Comparison of ENCODE assay signal across 9 mouse cellular contexts in genomic region chr15:98928598-98929240, GRCm38 (mm10). TPM values are rescaled to one million over a fixed set of nuclear protein-coding genes. Genes with fewer than 3 reads are reported as not detected.
A peak's percentile ranks its signal among the peaks of the same experiment; 100 is the strongest.
DNase-seq lines count a peak whose midpoint lies in the region; ATAC-seq and TF ChIP-seq lines count a peak whose summit lies in the region.
"Had no signal": no experiment of that assay in that cellular context is flagged by ENCODE, and none has a peak within 500 bp of the region (broad histone marks: within the 10 kb centered on the region; RNA-seq: fewer than 3 reads in every experiment).

No protein-coding gene starts in this region.

- 13% methylated on average over 13 of the region's 13 CpGs for WGBS in heart, embryonic 13.5 days
- 11% methylated on average over 13 of the region's 13 CpGs for WGBS in kidney, embryonic 15.5 days
- 16% methylated on average over 13 of the region's 13 CpGs for WGBS in liver, adult 2 months

- DNase-seq in CH12.LX (ENCODE audit: extremely low read depth) = peak; percentile 71
- DNase-seq in adrenal gland, postnatal 36 days = peak; percentile 75 to 84
- peak; percentile 94 for DNase-seq in liver, adult 2 months (ENCODE audit: extremely low read depth, low read depth, low spot score)
- DNase-seq in testis, postnatal 10 days (ENCODE audit: low spot score) = peak; percentile 77

- ATAC-seq in erythroid progenitor cell, adult 5-6 weeks (replicated peaks; ENCODE audit: low FRiP score, poor library complexity, severe bottlenecking) = peak; percentile 55; the same call in 1 of the 2 replicates
- ATAC-seq in heart, embryonic 13.5 days (ENCODE audit: extremely low read depth, insufficient number of reproducible peaks, low FRiP score, low TSS enrichment) = no peak
- ATAC-seq in kidney, embryonic 15.5 days (replicated peaks; ENCODE audit: low FRiP score) = peak; percentile 72

- H3K27ac ChIP-seq in CH12.LX (ENCODE audit: insufficient read depth, low read depth) = no peak overlapping the region
- peak overlapping the region; percentile 50; the same call in 1 of the 2 replicates for H3K27ac ChIP-seq in heart, embryonic 13.5 days (replicated peaks)
- H3K27ac ChIP-seq in kidney, embryonic 15.5 days = peak overlapping the region; percentile 49
- no peak overlapping the region for H3K27ac ChIP-seq in liver, adult 2 months (replicated peaks; ENCODE audit: insufficient read depth, low read depth, low read length)
- H3K27ac ChIP-seq: embryonic facial prominence, embryonic 12.5 days had no signal

- H3K9ac ChIP-seq in CH12.LX (ENCODE audit: insufficient read depth, low read depth) = no peak overlapping the region
- H3K9ac ChIP-seq in heart, embryonic 13.5 days = 0 out of 2 replicates have a peak overlapping the region, but pooled peaks have one; percentile 54
- no peak overlapping the region for H3K9ac ChIP-seq in kidney, embryonic 15.5 days
- H3K9ac ChIP-seq in liver, adult 2 months (ENCODE audit: low read depth, low read length) = no peak overlapping the region
- H3K9ac ChIP-seq: embryonic facial prominence, embryonic 12.5 days had no signal

- peak in 1 of 2 experiments; percentile 81; a peak in 3 of 4 replicates for TF ChIP-seq CTCF in CH12.LX (conservative IDR thresholded peaks at IDR 0.05 in 1 of 2, IDR thresholded peaks at IDR 0.05 in 1 of 2; ENCODE audit: low read depth in 2 of 2, low read length in 2 of 2)
- TF ChIP-seq CTCF in liver, adult 2 months (IDR thresholded peaks at IDR 0.05; ENCODE audit: low read depth, low read length) = peak; percentile 80

- H3K27me3 ChIP-seq in CH12.LX (replicated peaks) = no peaks in the 10 kb centered on the region
- no peaks in the 10 kb centered on the region for H3K27me3 ChIP-seq in heart, embryonic 13.5 days (replicated peaks)
- no peaks in the 10 kb centered on the region for H3K27me3 ChIP-seq in kidney, embryonic 15.5 days
- H3K27me3 ChIP-seq in liver, adult 2 months (ENCODE audit: control insufficient read depth, insufficient read depth, low read length) = no peaks in the 10 kb centered on the region
- H3K27me3 ChIP-seq in myocyte (ENCODE audit: control insufficient read depth, insufficient read depth, insufficient read length) = no peaks in the 10 kb centered on the region
- H3K27me3 ChIP-seq: embryonic facial prominence, embryonic 12.5 days had no signal

- no peak overlapping the region for H3ac ChIP-seq in myocyte (ENCODE audit: control insufficient read depth, insufficient read length)

- H3K4me3 ChIP-seq in CH12.LX (replicated peaks in 1 of 3; ENCODE audit: low read depth in 2 of 3, low read length in 2 of 3, poor library complexity in 1 of 3) = no peak overlapping the region
- H3K4me3 ChIP-seq in heart, embryonic 13.5 days = no peak overlapping the region
- peak overlapping the region; percentile 8; the same call in 1 of the 2 replicates for H3K4me3 ChIP-seq in kidney, embryonic 15.5 days (replicated peaks)
- H3K4me3 ChIP-seq in liver, adult 2 months (ENCODE audit: insufficient read depth, low read depth, low read length) = no peak overlapping the region
- no peak overlapping the region for H3K4me3 ChIP-seq in myocyte
- H3K4me3 ChIP-seq: embryonic facial prominence, embryonic 12.5 days had no signal

- H3K4me2 ChIP-seq in CH12.LX (ENCODE audit: insufficient read depth, low read depth, poor library complexity, severe bottlenecking) = peak overlapping the region; percentile 3; the same call in 1 of the 2 replicates
- H3K4me2 ChIP-seq in heart, embryonic 13.5 days = peak overlapping the region; percentile 38
- peak overlapping the region; percentile 30; the same call in 1 of the 2 replicates for H3K4me2 ChIP-seq in kidney, embryonic 15.5 days
- peak overlapping the region; percentile 68 for H3K4me2 ChIP-seq in myocyte (ENCODE audit: low read depth)
- H3K4me2 ChIP-seq: embryonic facial prominence, embryonic 12.5 days had no signal

- TF ChIP-seq EP300 in CH12.LX (IDR thresholded peaks at IDR 0.05; ENCODE audit: low read length) = 0 out of 2 replicates have a peak, but pooled peaks have one; percentile 19

- dilution Hi-C loops in CH12.LX (cut with MboI; ENCODE audit: extremely low pct_ligation_motif_present, extremely low pct_unique_long_range_greater_than_20kb, low sequenced_read_pairs) = no loop called here

- peaks cover 15 to 26% of the 10 kb centered on the region in 2 experiments for H3K36me3 ChIP-seq in CH12.LX (replicated peaks in 1 of 2; ENCODE audit: control insufficient read depth in 1 of 2, insufficient read depth in 1 of 2, low read length in 1 of 2)
- H3K36me3 ChIP-seq in heart, embryonic 13.5 days = peaks cover 22% of the 10 kb centered on the region
- peaks cover 12% of the 10 kb centered on the region for H3K36me3 ChIP-seq in kidney, embryonic 15.5 days
- no peaks in the 10 kb centered on the region for H3K36me3 ChIP-seq in liver, adult 2 months (ENCODE audit: control insufficient read depth, insufficient read depth, low read length)
- peaks cover 18% of the 10 kb centered on the region for H3K36me3 ChIP-seq in myocyte (ENCODE audit: control insufficient read depth, insufficient read depth)

- peaks cover 2 to 28% of the 10 kb centered on the region in 2 experiments for H3K4me1 ChIP-seq in CH12.LX (ENCODE audit: control insufficient read depth in 1 of 2, insufficient read depth in 2 of 2)
- peaks cover 26% of the 10 kb centered on the region for H3K4me1 ChIP-seq in heart, embryonic 13.5 days
- H3K4me1 ChIP-seq in kidney, embryonic 15.5 days = peaks cover 16% of the 10 kb centered on the region
- H3K4me1 ChIP-seq in liver, adult 2 months (ENCODE audit: control insufficient read depth, insufficient read depth, low read length) = peaks cover 8% of the 10 kb centered on the region; the same call in 1 of the 2 replicates

- in situ Hi-C loops in CH12.LX (cut with MboI; ENCODE audit: low pct_ligation_motif_present, low pct_unique_long_range_greater_than_20kb, low sequenced_read_pairs) = loop anchor here (10.0 to 25.0 kb wide), 3 partner anchors 1266 to 1434 kb away; no protein-coding TSS in a partner anchor

- peaks cover 3% of the 10 kb centered on the region for H3K9me3 ChIP-seq in CH12.LX (replicated peaks; ENCODE audit: low read length)
- H3K9me3 ChIP-seq in heart, embryonic 13.5 days = no peaks in the 10 kb centered on the region
- H3K9me3 ChIP-seq in kidney, embryonic 15.5 days (replicated peaks) = no peaks in the 10 kb centered on the region
- H3K9me3 ChIP-seq: embryonic facial prominence, embryonic 12.5 days had no signal

- peak; percentile 82 for TF ChIP-seq RAD21 in CH12.LX (IDR thresholded peaks at IDR 0.05; ENCODE audit: low read depth, low read length)

- TF ChIP-seq POLR2A in CH12.LX (IDR thresholded peaks at IDR 0.05; ENCODE audit: low read depth, low read length) (no peak), myocyte (IDR thresholded peaks at IDR 0.05; ENCODE audit: insufficient read length, low read depth) (no peak)
- no peak for TF ChIP-seq POLR2A in liver, adult 2 months (IDR thresholded peaks at IDR 0.05; ENCODE audit: extremely low read depth, insufficient read depth, low read length)

- H3K79me2 ChIP-seq in CH12.LX (replicated peaks; ENCODE audit: control insufficient read depth, extremely low read depth, insufficient read depth, poor library complexity, severe bottlenecking) = peaks cover 8% of the 10 kb centered on the region
- no peaks in the 10 kb centered on the region for H3K79me2 ChIP-seq in liver, adult 2 months (ENCODE audit: control insufficient read depth, insufficient read depth, low read length)
- peaks cover 17% of the 10 kb centered on the region for H3K79me2 ChIP-seq in myocyte (ENCODE audit: control insufficient read depth, insufficient read depth)

RNA-seq across cellular contexts. Expression of gene Tuba1b, which starts 5.6 kb away (rescaled TPM):
- total RNA-seq in CH12.LX (2012; rRNA removed) (1,149 and 1,670 TPM in 2 replicates), CH12.LX (2014; rRNA removed) (2,803 and 2,960 TPM in 2 replicates)
- polyA plus RNA-seq in CH12.LX (2012; ENCODE audit: insufficient read length, low read depth) (2,789 and 2,851 TPM in 2 replicates), myocyte (2012; fragmentation: generic; extraction: Trizol) (2,204 TPM)
- 100 to 1,000 TPM; 252 to 276 TPM for total RNA-seq in adrenal gland, postnatal 36 days (2021)
- total RNA-seq in erythroid progenitor cell, adult 5-6 weeks (2015; ENCODE audit: low replicate concordance) = 2,503 and 2,754 TPM in 2 replicates
- total RNA-seq in erythroid progenitor cell, adult 5-6 weeks (2017; ENCODE audit: low replicate concordance) = 632 and 670 TPM in 2 replicates
- 1,584 and 1,655 TPM in 2 replicates for polyA plus RNA-seq in heart, embryonic 13.5 days (2015; fragmentation: Nextera tagmentation; extraction: Ambion mirVana)
- 1,698 and 1,797 TPM in 2 replicates for polyA plus RNA-seq in kidney, embryonic 15.5 days (2015; fragmentation: Nextera tagmentation; extraction: Ambion mirVana)
- 49.9 and 99.4 TPM in 2 replicates for total RNA-seq in liver, adult 2 months (2014; rRNA removed)
- 151 and 183 TPM in 2 replicates for polyA plus RNA-seq in liver, adult 2 months (2012; rRNA removed)

RNA-seq across cellular contexts. Expression of gene Lmbr1l, which starts 10.7 kb away (rescaled TPM):
- total RNA-seq in CH12.LX (2012; rRNA removed) = 19.7 and 23.4 TPM in 2 replicates
- 27.5 and 30.4 TPM in 2 replicates for total RNA-seq in CH12.LX (2014; rRNA removed)
- polyA plus RNA-seq in CH12.LX (2012; ENCODE audit: insufficient read length, low read depth) = 22.4 and 27.9 TPM in 2 replicates
- 10 to 100 TPM; 14.0 to 15.5 TPM for total RNA-seq in adrenal gland, postnatal 36 days (2021)
- total RNA-seq in erythroid progenitor cell, adult 5-6 weeks (2015; ENCODE audit: low replicate concordance) = 7.9 and 15.1 TPM in 2 replicates
- 9.0 and 12.1 TPM in 2 replicates for total RNA-seq in erythroid progenitor cell, adult 5-6 weeks (2017; ENCODE audit: low replicate concordance)
- 13.5 and 15.0 TPM in 2 replicates for polyA plus RNA-seq in heart, embryonic 13.5 days (2015; fragmentation: Nextera tagmentation; extraction: Ambion mirVana)
- polyA plus RNA-seq in kidney, embryonic 15.5 days (2015; fragmentation: Nextera tagmentation; extraction: Ambion mirVana) = 16.4 and 17.6 TPM in 2 replicates
- total RNA-seq in liver, adult 2 months (2014; rRNA removed) = 24.3 and 28.8 TPM in 2 replicates
- 21.3 and 32.4 TPM in 2 replicates for polyA plus RNA-seq in liver, adult 2 months (2012; rRNA removed)
- 33.4 TPM for polyA plus RNA-seq in myocyte (2012; fragmentation: generic; extraction: Trizol)

RNA-seq across cellular contexts. Expression of gene Gm49450, which starts 24.6 kb away (rescaled TPM):
- 0.38 TPM in 1 of 2 replicates, not detected in the other for total RNA-seq in CH12.LX (2012; rRNA removed)
- 0.81 and 4.7 TPM in 2 replicates for total RNA-seq in CH12.LX (2014; rRNA removed)
- polyA plus RNA-seq in CH12.LX (2012; ENCODE audit: insufficient read length, low read depth) = 125 TPM in 1 of 2 replicates, not detected in the other
- not detected for total RNA-seq in adrenal gland, postnatal 36 days (2021)
- total RNA-seq in erythroid progenitor cell, adult 5-6 weeks (2015; ENCODE audit: low replicate concordance) = not detected in 2 replicates
- total RNA-seq in erythroid progenitor cell, adult 5-6 weeks (2017; ENCODE audit: low replicate concordance) = not detected in 2 replicates
- polyA plus RNA-seq in heart, embryonic 13.5 days (2015; fragmentation: Nextera tagmentation; extraction: Ambion mirVana) = not detected in 2 replicates
- not detected in 2 replicates for polyA plus RNA-seq in kidney, embryonic 15.5 days (2015; fragmentation: Nextera tagmentation; extraction: Ambion mirVana)
- not detected in 2 replicates for total RNA-seq in liver, adult 2 months (2014; rRNA removed)
- 2.9 and 3.1 TPM in 2 replicates for polyA plus RNA-seq in liver, adult 2 months (2012; rRNA removed)
- polyA plus RNA-seq in myocyte (2012; fragmentation: generic; extraction: Trizol) = 0.84 TPM
- polyA plus RNA-seq: embryonic facial prominence, embryonic 12.5 days had no signal

RNA-seq across cellular contexts. Expression of gene Tuba1a, which starts 24.8 kb away (rescaled TPM):
- total RNA-seq in CH12.LX (2012; rRNA removed) = 153 and 181 TPM in 2 replicates
- 438 and 533 TPM in 2 replicates for total RNA-seq in CH12.LX (2014; rRNA removed)
- 254 and 283 TPM in 2 replicates for polyA plus RNA-seq in CH12.LX (2012; ENCODE audit: insufficient read length, low read depth)
- total RNA-seq in adrenal gland, postnatal 36 days (2021) = 100 to 1,000 TPM in 1 of 2 experiments, 10 to 100 TPM in 1; 87.9 to 123 TPM
- 6.5 and 38.1 TPM in 2 replicates for total RNA-seq in erythroid progenitor cell, adult 5-6 weeks (2015; ENCODE audit: low replicate concordance)
- 5.9 and 9.6 TPM in 2 replicates for total RNA-seq in erythroid progenitor cell, adult 5-6 weeks (2017; ENCODE audit: low replicate concordance)
- polyA plus RNA-seq in heart, embryonic 13.5 days (2015; fragmentation: Nextera tagmentation; extraction: Ambion mirVana) = 1,012 and 1,030 TPM in 2 replicates
- polyA plus RNA-seq in kidney, embryonic 15.5 days (2015; fragmentation: Nextera tagmentation; extraction: Ambion mirVana) = 854 and 1,029 TPM in 2 replicates
- total RNA-seq in liver, adult 2 months (2014; rRNA removed) = 8.4 and 12.9 TPM in 2 replicates
- 10.7 and 13.7 TPM in 2 replicates for polyA plus RNA-seq in liver, adult 2 months (2012; rRNA removed)
- 3,074 TPM for polyA plus RNA-seq in myocyte (2012; fragmentation: generic; extraction: Trizol)

RNA-seq across cellular contexts. Expression of gene Dhh, which starts 30.4 kb away (rescaled TPM):
- total RNA-seq in CH12.LX (2012; rRNA removed) = not detected in 2 replicates
- not detected in 2 replicates for total RNA-seq in CH12.LX (2014; rRNA removed)
- polyA plus RNA-seq in CH12.LX (2012; ENCODE audit: insufficient read length, low read depth) = not detected in 2 replicates
- total RNA-seq in adrenal gland, postnatal 36 days (2021) = 1 to 10 TPM; 2.2 to 3.0 TPM
- not detected in 2 replicates for total RNA-seq in erythroid progenitor cell, adult 5-6 weeks (2015; ENCODE audit: low replicate concordance)
- not detected in 2 replicates for total RNA-seq in erythroid progenitor cell, adult 5-6 weeks (2017; ENCODE audit: low replicate concordance)
- polyA plus RNA-seq in heart, embryonic 13.5 days (2015; fragmentation: Nextera tagmentation; extraction: Ambion mirVana) = 2.1 and 2.3 TPM in 2 replicates
- 1.4 and 2.0 TPM in 2 replicates for polyA plus RNA-seq in kidney, embryonic 15.5 days (2015; fragmentation: Nextera tagmentation; extraction: Ambion mirVana)
- total RNA-seq in liver, adult 2 months (2014; rRNA removed) = under 0.01 and 0.13 TPM in 2 replicates
- 0.18 and 0.45 TPM in 2 replicates for polyA plus RNA-seq in liver, adult 2 months (2012; rRNA removed)
- 0.11 TPM for polyA plus RNA-seq in myocyte (2012; fragmentation: generic; extraction: Trizol)

Comparison
In these comparisons a context has a peak if more than half of its experiments do, and no peak if none do; other contexts are left out.
1. H3K27ac ChIP-seq: peak in heart, embryonic 13.5 days (single experiment) and kidney, embryonic 15.5 days (single experiment); none in CH12.LX (single experiment) and liver, adult 2 months (single experiment).
2. H3K4me2 ChIP-seq: peak in every context shown above with its lines; median percentile 68 in myocyte; 38 in heart, embryonic 13.5 days; 30 in kidney, embryonic 15.5 days; 3 in CH12.LX.
3. Peak in every context shown above with its lines, with median percentiles within 50 percentile points of each other: DNase-seq.